Mouse (Mus musculus): ENCODE measurements around the gene Akap7. TPM values are rescaled to one million over a fixed set of nuclear protein-coding genes. Genes with fewer than 3 reads are reported as not detected.
A peak's percentile ranks its signal among the peaks of the same experiment; 100 is the strongest.

Akap7 gene
- total RNA-seq, 2 experiments from 2014 or later: 10.9 to 23.1 TPM

GRCm38 (mm10) chr10:25151172-25151800 is 156.4 kb downstream of the Akap7 start:
- no peak for ATAC-seq (replicated peaks; ENCODE audit: poor library complexity, severe bottlenecking)

GRCm38 (mm10) chr10:25145851-25146250 is 161.8 kb downstream of the Akap7 start:
- no peak for ATAC-seq (replicated peaks; ENCODE audit: poor library complexity, severe bottlenecking)

GRCm38 (mm10) chr10:25144787-25145761 is 162.6 kb downstream of the Akap7 start:
- ATAC-seq (replicated peaks; ENCODE audit: poor library complexity, severe bottlenecking): no peak

GRCm38 (mm10) chr10:25141781-25142180 is 165.9 kb downstream of the Akap7 start:
- no peak for ATAC-seq (replicated peaks; ENCODE audit: poor library complexity, severe bottlenecking)

- no peak for ATAC-seq (replicated peaks; ENCODE audit: poor library complexity, severe bottlenecking)
These were observed 167.4 kb downstream of the Akap7 start for GRCm38 (mm10) chr10:25140155-25140755.

GRCm38 (mm10) chr10:25133581-25133980 is 174.1 kb downstream of the Akap7 start:
- ATAC-seq (replicated peaks; ENCODE audit: poor library complexity, severe bottlenecking): no peak

- ATAC-seq (replicated peaks; ENCODE audit: poor library complexity, severe bottlenecking): peak; percentile 90
These were observed 179.2 kb downstream of the Akap7 start for GRCm38 (mm10) chr10:25128455-25128863.

- peak; percentile 62 for ATAC-seq (replicated peaks; ENCODE audit: poor library complexity, severe bottlenecking)
These were observed 181.6 kb downstream of the Akap7 start for GRCm38 (mm10) chr10:25126035-25126434.

GRCm38 (mm10) chr10:25120871-25121554 is 186.7 kb downstream of the Akap7 start:
- ATAC-seq (replicated peaks; ENCODE audit: poor library complexity, severe bottlenecking): no peak

Other genes with a start within 250 kb of the Akap7 start
- 31.1 and 34.6 TPM in 2 replicates for gene Epb41l2, start 51.9 kb upstream of the Akap7 start, total RNA-seq (2014; fragmentation: Nextera tagmentation)
- gene Epb41l2, start 51.9 kb upstream of the Akap7 start, total RNA-seq (2017): 23.6 and 29.6 TPM in 2 replicates
- gene Smlr1, start 228.4 kb upstream of the Akap7 start, total RNA-seq (2014; fragmentation: Nextera tagmentation): not detected in 2 replicates
- gene Smlr1, start 228.4 kb upstream of the Akap7 start, total RNA-seq (2017): not detected in 2 replicates

Measured in granulocyte monocyte progenitor cell, adult 5-6 weeks (primary cell).